Mouse (Mus musculus) ovary, adult 18-20 months (tissue): ENCODE data around the gene Gchfr.
A peak's percentile ranks its signal among the peaks of the same experiment; 100 is the strongest.

Experiments used
- DNase-seq: peaks from one replicate; pipeline ENCODE4 v3.0.0; 2022; ENCODE audit warnings: low spot score, mixed read lengths

The Gchfr gene

GRCm38 (mm10) chr2:119166901-119167865 lies at the start of gene Gchfr:
TSS of gene Gchfr (plus strand) at chr2:119167773.
- DNase-seq: peak; percentile 29

- no peak for DNase-seq
Measured at GRCm38 (mm10) chr2:119136346-119136898, 31.2 kb upstream of the Gchfr start.

- DNase-seq: no peak
Measured at GRCm38 (mm10) chr2:119145199-119145598, 22.4 kb upstream of the Gchfr start.

GRCm38 (mm10) chr2:119146435-119146834 lies 21.1 kb upstream of the Gchfr start:
- DNase-seq: no peak

- DNase-seq: no peak
Measured at GRCm38 (mm10) chr2:119147160-119147678, 20.4 kb upstream of the Gchfr start.

GRCm38 (mm10) chr2:119147775-119148174 lies 19.8 kb upstream of the Gchfr start:
- DNase-seq: no peak

- DNase-seq: no peak
Measured at GRCm38 (mm10) chr2:119152255-119152654, 15.3 kb upstream of the Gchfr start.

GRCm38 (mm10) chr2:119154683-119155082 lies 12.9 kb upstream of the Gchfr start:
- DNase-seq: no peak

- DNase-seq: no peak
Measured at GRCm38 (mm10) chr2:119155388-119155787, 12.2 kb upstream of the Gchfr start.

GRCm38 (mm10) chr2:119156081-119156680 lies 11.4 kb upstream of the Gchfr start:
- DNase-seq: no peak

GRCm38 (mm10) chr2:119156681-119157572 lies 10.6 kb upstream of the Gchfr start, which contains the start of gene Rmdn3:
TSS of gene Rmdn3 (minus strand) at chr2:119157034.
- peak; percentile 85 for DNase-seq

GRCm38 (mm10) chr2:119157836-119158235 lies 9.7 kb upstream of the Gchfr start:
- DNase-seq: no peak

- no peak for DNase-seq
Measured at GRCm38 (mm10) chr2:119161247-119161646, 6.3 kb upstream of the Gchfr start.

- no peak for DNase-seq
Measured at GRCm38 (mm10) chr2:119163135-119163534, 4.4 kb upstream of the Gchfr start.

GRCm38 (mm10) chr2:119163999-119164398 lies 3.6 kb upstream of the Gchfr start:
- DNase-seq: no peak

- no peak for DNase-seq
Measured at GRCm38 (mm10) chr2:119165401-119165800, 2.2 kb upstream of the Gchfr start.

GRCm38 (mm10) chr2:119167866-119168256 lies 288 bp downstream of the Gchfr start:
- DNase-seq: no peak

- no peak for DNase-seq
Measured at GRCm38 (mm10) chr2:119170282-119170681, 2.7 kb downstream of the Gchfr start.

- no peak for DNase-seq
Measured at GRCm38 (mm10) chr2:119171574-119171973, 4.0 kb downstream of the Gchfr start.

- no peak for DNase-seq
Measured at GRCm38 (mm10) chr2:119172446-119172845, 4.9 kb downstream of the Gchfr start.

GRCm38 (mm10) chr2:119172862-119173576 lies 5.4 kb downstream of the Gchfr start:
- peak; percentile 49 for DNase-seq
